Mouse (Mus musculus): ENCODE data around the gene Pla2g6.

DNA sequence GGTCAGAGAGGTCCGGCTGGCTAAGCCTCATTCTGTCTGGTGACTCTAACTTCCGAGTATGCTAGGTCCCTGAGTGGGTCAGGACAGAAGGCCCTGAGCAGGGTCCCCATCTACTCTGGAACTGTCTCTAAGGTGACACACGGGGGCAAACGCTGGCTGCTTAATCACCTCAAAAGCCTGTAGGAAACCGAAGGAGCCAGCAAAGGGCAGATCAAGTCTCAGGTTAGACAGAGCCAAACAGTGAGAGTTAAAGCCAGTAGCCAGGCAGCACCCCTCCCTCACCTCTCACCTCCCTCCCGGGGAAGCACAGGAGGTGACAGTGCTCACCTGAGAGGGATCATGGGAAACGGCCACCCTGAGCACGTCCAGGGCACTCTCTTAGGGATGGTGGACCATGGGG, 24.5 kb downstream of the Pla2g6 start:
- TF ChIP-seq CTCF (IDR thresholded peaks at IDR 0.05; ENCODE audit: extremely low read depth, insufficient read depth, low read length): no peak
- TF ChIP-seq POLR2A (IDR thresholded peaks at IDR 0.05; ENCODE audit: extremely low read depth, insufficient read depth, low read length): no peak

Measured in cortical plate, adult 2 months (tissue).